Mouse (Mus musculus): ENCODE data around the gene Mif.

DNA sequence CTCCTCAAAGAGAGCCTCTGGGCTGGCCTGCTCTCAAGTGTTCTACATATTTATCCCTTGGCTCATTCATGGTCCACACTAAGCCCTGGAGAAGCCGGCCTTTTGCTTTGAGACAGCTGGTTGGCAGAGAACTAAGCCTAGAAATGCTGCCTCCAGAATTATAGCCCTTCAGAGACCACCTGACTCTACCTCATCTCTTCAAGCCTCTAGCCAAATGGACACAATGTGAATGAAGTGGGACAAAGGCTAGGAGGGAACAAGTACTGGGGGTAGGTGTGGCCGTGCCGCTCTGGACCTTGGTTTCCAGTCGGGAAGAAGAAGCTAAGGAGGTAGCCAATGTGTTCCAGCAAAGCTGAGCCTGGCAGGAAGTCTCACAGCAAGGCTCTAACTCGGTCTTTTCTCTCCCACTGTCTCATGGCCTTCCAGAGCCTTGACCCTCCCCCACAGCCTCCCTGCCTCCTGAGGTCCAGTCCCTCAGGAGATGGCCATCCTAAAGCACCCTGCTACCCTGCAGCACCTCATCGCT is 38.1 kb upstream of the Mif start:
- TF ChIP-seq CTCF (IDR thresholded peaks at IDR 0.05; ENCODE audit: borderline replicate concordance, insufficient read depth, low read length) (no peak), POLR2A (IDR thresholded peaks at IDR 0.05; ENCODE audit: low read depth, low read length) (no peak)

All from embryonic fibroblast, embryonic 13.5 days (primary cell).